Mouse (Mus musculus): ENCODE results near the gene Gpc4.

The Gpc4 gene

DNA sequence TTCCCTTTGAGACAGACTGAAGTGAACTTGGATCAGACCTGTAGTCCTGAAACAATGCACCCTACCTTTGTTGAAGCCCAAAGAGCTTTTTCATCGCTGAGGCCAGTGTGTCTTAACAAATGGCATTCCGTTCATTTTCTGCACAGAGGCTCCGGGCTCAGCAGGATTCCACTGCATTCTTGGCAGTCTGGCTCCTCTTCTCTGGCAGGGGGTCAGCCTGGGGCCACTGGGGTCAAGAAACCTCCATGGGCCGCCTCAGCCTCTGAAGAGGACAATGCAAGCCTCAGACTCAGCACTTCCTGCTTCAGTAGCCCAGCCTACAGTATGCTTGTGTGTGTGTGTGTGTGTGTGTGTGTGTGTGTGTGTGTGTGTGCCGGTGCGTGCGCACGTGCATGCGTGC is 147.4 kb downstream of the Gpc4 start:
- no peak for DNase-seq (ENCODE audit: low spot score in 2 of 2)

Data from frontal cortex, postnatal 14 days (tissue).